Mouse (Mus musculus): Measurements from ENCODE around the gene Grasp. TPM values are rescaled to one million over a fixed set of nuclear protein-coding genes. Genes with fewer than 3 reads are reported as not detected.

The Grasp gene
- polyA plus RNA-seq, 1 experiment: 41.0 TPM

DNA sequence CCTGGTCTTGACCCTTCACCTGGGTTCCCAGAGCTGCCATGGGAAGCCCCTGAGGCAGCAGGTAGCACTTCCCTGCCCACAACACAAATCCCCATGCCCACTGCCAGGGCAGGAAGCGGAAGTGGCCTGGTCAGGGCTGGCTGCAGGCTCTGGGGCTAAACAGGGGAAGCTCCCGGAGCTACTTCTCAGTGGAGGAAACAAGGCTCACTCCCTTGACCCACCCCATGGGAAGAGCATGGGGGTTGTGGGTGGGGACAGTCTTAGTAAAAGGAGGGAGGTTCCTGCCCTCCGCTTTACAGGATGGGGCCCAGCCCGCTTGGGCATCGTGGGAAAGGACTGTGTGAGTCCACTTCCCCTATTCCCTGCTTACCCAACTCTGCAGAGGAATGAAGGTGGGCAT lies 38.5 kb downstream of the Grasp start:
- no peak for TF ChIP-seq POLR2A (IDR thresholded peaks at IDR 0.05; ENCODE audit: extremely low read depth, insufficient read depth, low read length)
- no peak for TF ChIP-seq CTCF (IDR thresholded peaks at IDR 0.05; ENCODE audit: extremely low read depth, insufficient read depth, low read length)
- Histone ChIP-seq H3K4me1 (ENCODE audit: control insufficient read depth, insufficient read depth, low read length) (peaks cover 10% of the 10 kb centered on the region; the same call in 1 of the 2 replicates), H3K4me3 (ENCODE audit: insufficient read depth, low read length) (no peak overlapping the region), H3K27ac (ENCODE audit: insufficient read depth, low read length) (no peak overlapping the region)

- H3K4me3 ChIP-seq (ENCODE audit: insufficient read depth, low read length): peak overlapping the region; percentile 71
- peak overlapping the region; percentile 82 for H3K27ac ChIP-seq (ENCODE audit: insufficient read depth, low read length)
- TF ChIP-seq POLR2A (IDR thresholded peaks at IDR 0.05; ENCODE audit: extremely low read depth, insufficient read depth, low read length) (peak; percentile 92), CTCF (IDR thresholded peaks at IDR 0.05; ENCODE audit: extremely low read depth, insufficient read depth, low read length) (no peak)
- 0 out of 2 replicates have a peak, but pooled peaks cover 6% of the 10 kb centered on the region for H3K4me1 ChIP-seq (ENCODE audit: control insufficient read depth, insufficient read depth, low read length)
Measured at GRCm38 (mm10) chr15:101266132-101266963, 42.4 kb downstream of the Grasp start.

- Histone ChIP-seq H3K4me3 (ENCODE audit: insufficient read depth, low read length) (peak overlapping the region; percentile 71), H3K27ac (ENCODE audit: insufficient read depth, low read length) (peak overlapping the region; percentile 82), H3K4me1 (ENCODE audit: control insufficient read depth, insufficient read depth, low read length) (0 out of 2 replicates have a peak, but pooled peaks cover 5% of the 10 kb centered on the region)
- TF ChIP-seq POLR2A (IDR thresholded peaks at IDR 0.05; ENCODE audit: extremely low read depth, insufficient read depth, low read length) (peak; percentile 7; the same call in 1 of the 2 replicates), CTCF (IDR thresholded peaks at IDR 0.05; ENCODE audit: extremely low read depth, insufficient read depth, low read length) (no peak)
Measured at GRCm38 (mm10) chr15:101267053-101268032, 43.4 kb downstream of the Grasp start.

GRCm38 (mm10) chr15:101270101-101270820 lies 46.3 kb downstream of the Grasp start:
- H3K4me3 ChIP-seq (ENCODE audit: insufficient read depth, low read length): peak overlapping the region; percentile 71; the same call in 1 of the 2 replicates
- TF ChIP-seq POLR2A (IDR thresholded peaks at IDR 0.05; ENCODE audit: extremely low read depth, insufficient read depth, low read length) (no peak), CTCF (IDR thresholded peaks at IDR 0.05; ENCODE audit: extremely low read depth, insufficient read depth, low read length) (no peak)
- H3K27ac ChIP-seq (ENCODE audit: insufficient read depth, low read length): 0 out of 2 replicates have a peak overlapping the region, but pooled peaks have one; percentile 18
- H3K4me1 ChIP-seq (ENCODE audit: control insufficient read depth, insufficient read depth, low read length): 0 out of 2 replicates have a peak, but pooled peaks cover 5% of the 10 kb centered on the region

- TF ChIP-seq CTCF (IDR thresholded peaks at IDR 0.05; ENCODE audit: extremely low read depth, insufficient read depth, low read length) (no peak), POLR2A (IDR thresholded peaks at IDR 0.05; ENCODE audit: extremely low read depth, insufficient read depth, low read length) (no peak)
- H3K4me1 ChIP-seq (ENCODE audit: control insufficient read depth, insufficient read depth, low read length): 0 out of 2 replicates have a peak, but pooled peaks cover under 1% of the 10 kb centered on the region
- H3K27ac ChIP-seq (ENCODE audit: insufficient read depth, low read length): 0 out of 2 replicates have a peak overlapping the region, but pooled peaks have one; percentile 18
- H3K4me3 ChIP-seq (ENCODE audit: insufficient read depth, low read length): no peak overlapping the region
Measured at GRCm38 (mm10) chr15:101271107-101271506, 47.1 kb downstream of the Grasp start.

GRCm38 (mm10) chr15:101271513-101271912 lies 47.5 kb downstream of the Grasp start:
- H3K4me3 ChIP-seq (ENCODE audit: insufficient read depth, low read length): no peak overlapping the region
- TF ChIP-seq POLR2A (IDR thresholded peaks at IDR 0.05; ENCODE audit: extremely low read depth, insufficient read depth, low read length): no peak
- no peak for TF ChIP-seq CTCF (IDR thresholded peaks at IDR 0.05; ENCODE audit: extremely low read depth, insufficient read depth, low read length)
- 0 out of 2 replicates have a peak overlapping the region, but pooled peaks have one; percentile 66 for H3K27ac ChIP-seq (ENCODE audit: insufficient read depth, low read length)
- no peaks in the 10 kb centered on the region for H3K4me1 ChIP-seq (ENCODE audit: control insufficient read depth, insufficient read depth, low read length)

GRCm38 (mm10) chr15:101274380-101274779 lies 50.4 kb downstream of the Grasp start:
- TF ChIP-seq CTCF (IDR thresholded peaks at IDR 0.05; ENCODE audit: extremely low read depth, insufficient read depth, low read length) (no peak), POLR2A (IDR thresholded peaks at IDR 0.05; ENCODE audit: extremely low read depth, insufficient read depth, low read length) (no peak)
- no peak overlapping the region for H3K27ac ChIP-seq (ENCODE audit: insufficient read depth, low read length)
- no peaks in the 10 kb centered on the region for H3K4me1 ChIP-seq (ENCODE audit: control insufficient read depth, insufficient read depth, low read length)
- H3K4me3 ChIP-seq (ENCODE audit: insufficient read depth, low read length): no peak overlapping the region

GRCm38 (mm10) chr15:101277351-101277899 lies 53.4 kb downstream of the Grasp start:
- Histone ChIP-seq H3K27ac (ENCODE audit: insufficient read depth, low read length) (no peak overlapping the region), H3K4me1 (ENCODE audit: control insufficient read depth, insufficient read depth, low read length) (no peaks in the 10 kb centered on the region), H3K4me3 (ENCODE audit: insufficient read depth, low read length) (no peak overlapping the region)
- TF ChIP-seq POLR2A (IDR thresholded peaks at IDR 0.05; ENCODE audit: extremely low read depth, insufficient read depth, low read length) (no peak), CTCF (IDR thresholded peaks at IDR 0.05; ENCODE audit: extremely low read depth, insufficient read depth, low read length) (no peak)

All from cortical plate, adult 2 months (tissue).